Mouse (Mus musculus): ENCODE data around the gene Gm11639. TPM values are rescaled to one million over a fixed set of nuclear protein-coding genes. Genes with fewer than 3 reads are reported as not detected.

Gene Gm11639
- total RNA-seq, 2 experiments from 2014 or later: 0.27 to 0.35 TPM

- no peak for DNase-seq
Measured at GRCm38 (mm10) chr11:105155915-105156314, 470.4 kb downstream of the Gm11639 start.

GRCm38 (mm10) chr11:105156748-105157267 lies 471.3 kb downstream of the Gm11639 start:
- DNase-seq: no peak

GRCm38 (mm10) chr11:105158047-105158446 lies 472.5 kb downstream of the Gm11639 start:
- no peak for DNase-seq

GRCm38 (mm10) chr11:105159673-105160360 lies 474.3 kb downstream of the Gm11639 start:
- no peak for DNase-seq

GRCm38 (mm10) chr11:105161411-105161810 lies 475.9 kb downstream of the Gm11639 start:
- no peak for DNase-seq

- DNase-seq: no peak
Measured at GRCm38 (mm10) chr11:105164516-105165510, 479.3 kb downstream of the Gm11639 start.

GRCm38 (mm10) chr11:105166780-105167179 lies 481.3 kb downstream of the Gm11639 start:
- DNase-seq: no peak

Other genes starting within 250 kb of the Gm11639 start
- gene Kansl1, start 216.8 kb upstream of the Gm11639 start, total RNA-seq (2021): 10 to 100 TPM; 68.0 to 71.7 TPM
- gene Cdc27, start 135.1 kb upstream of the Gm11639 start, total RNA-seq (2021): 10 to 100 TPM; 58.2 to 61.3 TPM
- gene Myl4, start 135.0 kb upstream of the Gm11639 start, total RNA-seq (2021): 1 to 10 TPM; 1.2 to 1.9 TPM
- 1 to 10 TPM; 1.3 TPM for gene Itgb3, start 77.7 kb upstream of the Gm11639 start, total RNA-seq (2021)

Data from layer of hippocampus, postnatal 36 days (tissue).